8 mouse cellular contexts compared by ENCODE assay signal in genomic region chr11:48871817-48872541, GRCm38 (mm10). TPM values are rescaled to one million over a fixed set of nuclear protein-coding genes. Genes with fewer than 3 reads are reported as not detected.
DNase-seq lines count a peak whose midpoint lies in the region; ATAC-seq lines count a peak whose summit lies in the region.

No protein-coding gene starts in this region.

- H3K9ac ChIP-seq in forebrain, embryonic 14.5 days (ENCODE audit: low read length), result peak overlapping the region; percentile 65
- H3K9ac ChIP-seq in hindbrain, embryonic 11.5 days (ENCODE audit: low read depth, low read length), result no peak overlapping the region

- ATAC-seq in forebrain, embryonic 14.5 days, result no peak
- no peak for ATAC-seq in hindbrain, embryonic 11.5 days (ENCODE audit: low FRiP score)

- no peaks in the 10 kb centered on the region for H3K9me3 ChIP-seq in forebrain, embryonic 14.5 days (replicated peaks; ENCODE audit: control insufficient read depth, low read length)
- H3K9me3 ChIP-seq in hindbrain, embryonic 11.5 days (ENCODE audit: control insufficient read depth, low read length), result no peaks in the 10 kb centered on the region

- H3K27me3 ChIP-seq in forebrain, embryonic 14.5 days (replicated peaks; ENCODE audit: control insufficient read depth, insufficient read depth, low read length), result no peaks in the 10 kb centered on the region
- H3K27me3 ChIP-seq in hindbrain, embryonic 11.5 days (ENCODE audit: control insufficient read depth, insufficient read depth, low read length), result no peaks in the 10 kb centered on the region

- peak; percentile 97 for DNase-seq in heart, adult 11 months
- DNase-seq in heart, postnatal 25 days (ENCODE audit: low spot score), result no peak
- peak; percentile 40 to 60 for DNase-seq in adrenal gland, postnatal 36 days
- peak; percentile 16 for DNase-seq in forebrain, embryonic 14.5 days (ENCODE audit: low spot score)
- DNase-seq in hindbrain, embryonic 11.5 days (ENCODE audit: low spot score), result peak; percentile 32
- DNase-seq in layer of hippocampus, postnatal 14 days (ENCODE audit: low spot score in 2 of 2), result peak; percentile 40 to 49
- DNase-seq in skeletal muscle tissue, adult 2 months (ENCODE audit: low read depth, low spot score), result peak; percentile 77

- intact Hi-C loops in heart, postnatal 25 days (cut with DNase I), result loop anchor here (2.0 to 5.0 kb wide), 4 partner anchors 15 to 380 kb away; partner anchors contain the start of gene Btnl9

- WGBS in forebrain, embryonic 14.5 days, result 9% methylated on average over 17 of the region's 17 CpGs
- WGBS in hindbrain, embryonic 11.5 days, result 12% methylated on average over 17 of the region's 17 CpGs
- WGBS in macrophage (ENCODE audit: missing documents), result 1% methylated on average over 17 of the region's 17 CpGs

- peaks cover 55% of the 10 kb centered on the region for H3K79me2 ChIP-seq in macrophage (ENCODE audit: inconsistent target)

- peaks cover 3% of the 10 kb centered on the region; the same call in 1 of the 2 replicates for H3K4me1 ChIP-seq in forebrain, embryonic 14.5 days (ENCODE audit: control insufficient read depth, insufficient read depth, low read length)
- H3K4me1 ChIP-seq in hindbrain, embryonic 11.5 days (replicated peaks; ENCODE audit: control insufficient read depth, insufficient read depth, low read length), result no peaks in the 10 kb centered on the region

- H3K4me2 ChIP-seq in forebrain, embryonic 14.5 days (ENCODE audit: low read length), result peak overlapping the region; percentile 61
- peak overlapping the region; percentile 46 for H3K4me2 ChIP-seq in hindbrain, embryonic 11.5 days (replicated peaks; ENCODE audit: low read depth, low read length)

- H3K36me3 ChIP-seq in forebrain, embryonic 14.5 days (ENCODE audit: control insufficient read depth, insufficient read depth, low read length), result no peaks in the 10 kb centered on the region
- no peaks in the 10 kb centered on the region for H3K36me3 ChIP-seq in hindbrain, embryonic 11.5 days (ENCODE audit: control insufficient read depth, insufficient read depth, low read length)
- H3K36me3 ChIP-seq in macrophage (ENCODE audit: inconsistent target), result peaks cover 14% of the 10 kb centered on the region

- H3K4me3 ChIP-seq in forebrain, embryonic 14.5 days (ENCODE audit: low read depth, low read length), result peak overlapping the region; percentile 33
- H3K4me3 ChIP-seq in hindbrain, embryonic 11.5 days (ENCODE audit: low read depth, low read length), result peak overlapping the region; percentile 29
- H3K4me3 ChIP-seq in macrophage (ENCODE audit: inconsistent target), result peak overlapping the region; percentile 60

- no peak overlapping the region for H3K27ac ChIP-seq in forebrain, embryonic 14.5 days (ENCODE audit: low read depth, low read length)
- H3K27ac ChIP-seq in hindbrain, embryonic 11.5 days (ENCODE audit: low read depth, low read length), result no peak overlapping the region
- peak overlapping the region; percentile 97 for H3K27ac ChIP-seq in macrophage

RNA-seq across cellular contexts. Expression of gene Irgm1, which starts 0.5 kb away (rescaled TPM):
- 1 to 10 TPM; 8.8 to 8.9 TPM for total RNA-seq in heart, postnatal 25 days (2021)
- 10 to 100 TPM; 23.9 to 24.5 TPM for total RNA-seq in adrenal gland, postnatal 36 days (2021)
- 1.9 and 2.2 TPM in 2 replicates for polyA plus RNA-seq in forebrain, embryonic 14.5 days (2014; fragmentation: Nextera tagmentation; extraction: Ambion mirVana)
- polyA plus RNA-seq in hindbrain, embryonic 11.5 days (2014; fragmentation: Nextera tagmentation; extraction: Ambion mirVana), result 1.5 and 2.1 TPM in 2 replicates
- 1 to 10 TPM; 4.2 to 5.2 TPM for total RNA-seq in layer of hippocampus, postnatal 14 days (2021)
- 100 to 1,000 TPM in 15 of 26 experiments, 10 to 100 TPM in 11; 20.5 to 641 (median 175) TPM for total RNA-seq in macrophage (2018; cell fraction: chromatin; rRNA removed)
- total RNA-seq in macrophage (2018; cell fraction: cytosol; rRNA removed), result 100 to 1,000 TPM; 128 to 783 (median 543) TPM
- 100 to 1,000 TPM in 18 of 26 experiments, 10 to 100 TPM in 8; 75.1 to 591 (median 408) TPM for total RNA-seq in macrophage (2018; cell fraction: nucleus; rRNA removed)
- 118 to 323 TPM (median 130 TPM) in 3 replicates for polyA plus RNA-seq in macrophage (2018)

RNA-seq across cellular contexts. Expression of gene Gm5431, which starts 30.0 kb away (rescaled TPM):
- total RNA-seq in heart, postnatal 25 days (2021), result 1 to 10 TPM in 1 of 2 experiments, under 1 TPM in 1; 0.75 to 1.4 TPM
- 1 to 10 TPM; 2.0 to 2.8 TPM for total RNA-seq in adrenal gland, postnatal 36 days (2021)
- 0.13 and 0.17 TPM in 2 replicates for polyA plus RNA-seq in forebrain, embryonic 14.5 days (2014; fragmentation: Nextera tagmentation; extraction: Ambion mirVana)
- polyA plus RNA-seq in hindbrain, embryonic 11.5 days (2014; fragmentation: Nextera tagmentation; extraction: Ambion mirVana), result 0.14 and 0.26 TPM in 2 replicates
- total RNA-seq in layer of hippocampus, postnatal 14 days (2021), result under 1 TPM; 0.39 to 0.41 TPM
- 100 to 1,000 TPM in 10 of 26 experiments, 10 to 100 TPM in 16; 11.3 to 174 (median 83.5) TPM for total RNA-seq in macrophage (2018; cell fraction: chromatin; rRNA removed)
- total RNA-seq in macrophage (2018; cell fraction: cytosol; rRNA removed), result 100 to 1,000 TPM in 16 of 26 experiments, 10 to 100 TPM in 10; 36.0 to 249 (median 118) TPM
- total RNA-seq in macrophage (2018; cell fraction: nucleus; rRNA removed), result 100 to 1,000 TPM in 15 of 26 experiments, 10 to 100 TPM in 11; 26.8 to 253 (median 149) TPM
- polyA plus RNA-seq in macrophage (2018), result 43.5 to 99.6 TPM (median 62.6 TPM) in 3 replicates

RNA-seq across cellular contexts. Expression of gene Gm12184, which starts 45.5 kb away (rescaled TPM):
- 1 to 10 TPM; 2.0 to 3.2 TPM for total RNA-seq in heart, postnatal 25 days (2021)
- 1 to 10 TPM; 1.4 to 3.2 TPM for total RNA-seq in adrenal gland, postnatal 36 days (2021)
- polyA plus RNA-seq in forebrain, embryonic 14.5 days (2014; fragmentation: Nextera tagmentation; extraction: Ambion mirVana), result 3.5 and 3.6 TPM in 2 replicates
- 5.8 and 7.4 TPM in 2 replicates for polyA plus RNA-seq in hindbrain, embryonic 11.5 days (2014; fragmentation: Nextera tagmentation; extraction: Ambion mirVana)
- total RNA-seq in layer of hippocampus, postnatal 14 days (2021), result 1 to 10 TPM; 1.4 to 1.9 TPM
- 1 to 10 TPM in 4 of 26 experiments, under 1 TPM in 1, not detected in 21; 0.98 to 1.4 (median 1.3) TPM for total RNA-seq in macrophage (2018; cell fraction: chromatin; rRNA removed)
- 1 to 10 TPM in 21 of 26 experiments, under 1 TPM in 5; 0.47 to 2.3 (median 1.5) TPM for total RNA-seq in macrophage (2018; cell fraction: cytosol; rRNA removed)
- total RNA-seq in macrophage (2018; cell fraction: nucleus; rRNA removed), result 1 to 10 TPM in 3 of 26 experiments, under 1 TPM in 10, not detected in 13; 0.40 to 5.6 (median 0.67) TPM
- polyA plus RNA-seq in macrophage (2018), result 0.75 to 2.7 TPM (median 1.7 TPM) in 3 replicates

RNA-seq across cellular contexts. Expression of gene Trim7, which starts 46.0 kb away (rescaled TPM):
- total RNA-seq in heart, postnatal 25 days (2021), result 10 to 100 TPM; 15.7 to 23.2 TPM
- 1 to 10 TPM; 6.4 to 8.6 TPM for total RNA-seq in adrenal gland, postnatal 36 days (2021)
- polyA plus RNA-seq in forebrain, embryonic 14.5 days (2014; fragmentation: Nextera tagmentation; extraction: Ambion mirVana), result 0.61 and 1.3 TPM in 2 replicates
- polyA plus RNA-seq in hindbrain, embryonic 11.5 days (2014; fragmentation: Nextera tagmentation; extraction: Ambion mirVana), result 0.56 and 0.77 TPM in 2 replicates
- total RNA-seq in layer of hippocampus, postnatal 14 days (2021), result 1 to 10 TPM; 2.4 to 3.3 TPM
- 10 to 100 TPM in 12 of 26 experiments, 1 to 10 TPM in 14; 2.1 to 26.6 (median 9.3) TPM for total RNA-seq in macrophage (2018; cell fraction: chromatin; rRNA removed)
- 1 to 10 TPM in 20 of 26 experiments, under 1 TPM in 6; 0.29 to 2.5 (median 1.3) TPM for total RNA-seq in macrophage (2018; cell fraction: cytosol; rRNA removed)
- 10 to 100 TPM in 3 of 26 experiments, 1 to 10 TPM in 23; 1.7 to 11.6 (median 5.5) TPM for total RNA-seq in macrophage (2018; cell fraction: nucleus; rRNA removed)
- polyA plus RNA-seq in macrophage (2018), result 1.1 to 1.4 TPM (median 1.2 TPM) in 3 replicates

RNA-seq across cellular contexts. Expression of gene Trim41, which starts 54.8 kb away (rescaled TPM):
- total RNA-seq in heart, postnatal 25 days (2021), result 10 to 100 TPM; 17.8 to 20.4 TPM
- total RNA-seq in adrenal gland, postnatal 36 days (2021), result 10 to 100 TPM; 32.9 to 45.2 TPM
- polyA plus RNA-seq in forebrain, embryonic 14.5 days (2014; fragmentation: Nextera tagmentation; extraction: Ambion mirVana), result 3.2 and 4.0 TPM in 2 replicates
- polyA plus RNA-seq in hindbrain, embryonic 11.5 days (2014; fragmentation: Nextera tagmentation; extraction: Ambion mirVana), result 4.2 and 4.5 TPM in 2 replicates
- 10 to 100 TPM; 47.1 to 48.6 TPM for total RNA-seq in layer of hippocampus, postnatal 14 days (2021)
- total RNA-seq in macrophage (2018; cell fraction: chromatin; rRNA removed), result 100 to 1,000 TPM in 17 of 26 experiments, 10 to 100 TPM in 9; 20.6 to 250 (median 130) TPM
- total RNA-seq in macrophage (2018; cell fraction: cytosol; rRNA removed), result 10 to 100 TPM; 16.9 to 87.7 (median 65.3) TPM
- 100 to 1,000 TPM in 10 of 26 experiments, 10 to 100 TPM in 16; 25.6 to 136 (median 96.6) TPM for total RNA-seq in macrophage (2018; cell fraction: nucleus; rRNA removed)
- 40.1 to 48.8 TPM (median 47.2 TPM) in 3 replicates for polyA plus RNA-seq in macrophage (2018)
